Mouse (Mus musculus): Measurements from ENCODE around the gene Nipal1.

- TF ChIP-seq CTCF (IDR thresholded peaks at IDR 0.05; ENCODE audit: low read depth) = no peak
- TF ChIP-seq EP300 (IDR thresholded peaks at IDR 0.05; ENCODE audit: low read depth) = no peak
These were observed 33.9 kb downstream of the Nipal1 start for GRCm38 (mm10) chr5:72681451-72681850.

All from liver, embryonic 14.5 days (tissue).